Mouse (Mus musculus) heart, adult 2 months (tissue): ENCODE data around the gene Nfkbib. TPM values are rescaled to one million over a fixed set of nuclear protein-coding genes. Genes with fewer than 3 reads are reported as not detected.
A peak's percentile ranks its signal among the peaks of the same experiment; 100 is the strongest.

Experiments used
- DNase-seq, 2 experiments: peaks; one replicate each; pipeline ENCODE4 v3.0.0; 2021
- H3K27ac ChIP-seq: fragments of 200-600 bp; 2 replicates; pipeline ENCODE4 v1.8.1; 2022
- H3K27me3 ChIP-seq: fragments of 200-500 bp; 2 replicates; pipeline ENCODE4 v1.6.1; 2012; ENCODE audit warnings: mild to moderate bottlenecking, low read length, inconsistent platforms, mixed read lengths; ENCODE audit not compliant: control insufficient read depth, insufficient read depth
- H3K36me3 ChIP-seq: fragments of 200-500 bp; 2 replicates; pipeline ENCODE4 v1.6.1; 2012; ENCODE audit warnings: low read length, inconsistent platforms; ENCODE audit not compliant: control insufficient read depth, insufficient read depth
- H3K4me1 ChIP-seq: fragments of 200-500 bp; 2 replicates; pipeline ENCODE4 v1.6.1; 2011; ENCODE audit warnings: low read length; ENCODE audit not compliant: control insufficient read depth, insufficient read depth
- H3K4me3 ChIP-seq: fragments of 200-600 bp; 2 replicates; pipeline ENCODE4 v1.8.1; 2022
- H3K79me2 ChIP-seq: fragments of 200-500 bp; replicated peaks from 2 replicates; pipeline ENCODE4 v1.6.1; 2012; ENCODE audit warnings: mild to moderate bottlenecking, inconsistent platforms, low read length, moderate library complexity, mixed read lengths; ENCODE audit not compliant: control insufficient read depth, insufficient read depth
- H3K9ac ChIP-seq: fragments of 200-500 bp; 2 replicates; pipeline ENCODE4 v1.6.1; 2012; ENCODE audit warnings: low read depth, mild to moderate bottlenecking, control low read depth, inconsistent platforms, low read length, mixed read lengths
- CTCF ChIP-seq: fragments of 200-600 bp; IDR thresholded peaks from 2 replicates; pipeline ENCODE4 v1.8.1; 2022; ENCODE audit warnings: antibody characterized with exemption, mild to moderate bottlenecking, moderate library complexity
- EP300 ChIP-seq: fragments of 200-500 bp; IDR thresholded peaks from 2 replicates; pipeline ENCODE4 v1.6.1; 2011; ENCODE audit warnings: low read depth, low read length, control low read depth; ENCODE audit not compliant: insufficient read depth
- POLR2A ChIP-seq: fragments of 200-500 bp; IDR thresholded peaks from 2 replicates; pipeline ENCODE4 v1.6.1; 2011; ENCODE audit warnings: mild to moderate bottlenecking, low read depth, low read length, control low read depth; ENCODE audit not compliant: insufficient read depth
- WGBS: fragments of 180-500 bp; shearing (Covaris S2); methylation state at CpG from one replicate; pipeline ENCODE4 v1.1.7; 2018; 5-methylcytosine and 5-hydroxymethylcytosine counted together
- intact Hi-C: fragments of 180-260 bp; cut with DNase I; formaldehyde crosslinking; loops from one replicate; pipeline ENCODE4 v1.15.1; 2025
- polyA plus RNA-seq: library from polyadenylated mRNA; depleted of rRNA; stranded (reverse); fragments of >200 nt; gene quantifications from 2 replicates; pipeline ENCODE4 v1.2.3, GENCODE M21; 2012
- total RNA-seq, 2 experiments: library from RNA; stranded (reverse); gene quantifications; 2 replicates each; pipeline ENCODE4 v1.2.3; 2021

Gene Nfkbib
- total and polyA plus RNA-seq, 3 experiments = 25.1 to 31.6 (median 27.8) TPM

- Histone ChIP-seq H3K36me3 (no peaks in the 10 kb centered on the region), H3K27me3 (no peaks in the 10 kb centered on the region), H3K79me2 (no peaks in the 10 kb centered on the region), H3K4me3 (no peak overlapping the region), H3K27ac (no peak overlapping the region), H3K4me1 (no peaks in the 10 kb centered on the region), H3K9ac (no peak overlapping the region)
- TF ChIP-seq CTCF (peak; percentile 97), EP300 (no peak)
- intact Hi-C loops = loop anchor here (10.0 kb wide), 1 partner anchor 122 kb away; no protein-coding TSS in a partner anchor
- peak; percentile 54 to 56 for DNase-seq
- WGBS = 12% methylated on average over 14 of the region's 14 CpGs
These were observed 40.7 kb downstream of the Nfkbib start for GRCm38 (mm10) chr7:28726600-28726999.

- intact Hi-C loops = loop anchor here (2.0 to 10.0 kb wide), 2 partner anchors 120 to 274 kb away; partner anchors contain the start of gene Lrfn1
- DNase-seq = no peak
- no peaks in the 10 kb centered on the region for H3K36me3 ChIP-seq
- H3K27me3 ChIP-seq = no peaks in the 10 kb centered on the region
- no peaks in the 10 kb centered on the region for H3K79me2 ChIP-seq
- 96% methylated on average over 2 of the region's 2 CpGs for WGBS
- no peak overlapping the region for H3K9ac ChIP-seq
- no peak overlapping the region for H3K27ac ChIP-seq
- H3K4me1 ChIP-seq = no peaks in the 10 kb centered on the region
- H3K4me3 ChIP-seq = no peak overlapping the region
- TF ChIP-seq POLR2A (no peak), CTCF (no peak), EP300 (no peak)
These were observed 42.7 kb downstream of the Nfkbib start for GRCm38 (mm10) chr7:28724613-28725012.

- Histone ChIP-seq H3K4me1 (no peaks in the 10 kb centered on the region), H3K4me3 (no peak overlapping the region), H3K9ac (no peak overlapping the region), H3K36me3 (no peaks in the 10 kb centered on the region), H3K79me2 (no peaks in the 10 kb centered on the region), H3K27ac (no peak overlapping the region), H3K27me3 (no peaks in the 10 kb centered on the region)
- DNase-seq = no peak
- no peak for TF ChIP-seq CTCF
- TF ChIP-seq EP300 = no peak
- no peak for TF ChIP-seq POLR2A
- 91% methylated on average over 7 of the region's 7 CpGs for WGBS
- intact Hi-C loops = loop anchor here (10.0 kb wide), 1 partner anchor 117 kb away; no protein-coding TSS in a partner anchor
These were observed 45.2 kb downstream of the Nfkbib start for GRCm38 (mm10) chr7:28722079-28722478.

- Histone ChIP-seq H3K4me3 (no peak overlapping the region), H3K36me3 (no peaks in the 10 kb centered on the region), H3K9ac (no peak overlapping the region), H3K27ac (no peak overlapping the region), H3K27me3 (no peaks in the 10 kb centered on the region), H3K79me2 (no peaks in the 10 kb centered on the region), H3K4me1 (no peaks in the 10 kb centered on the region)
- intact Hi-C loops = loop anchor here (10.0 kb wide), 1 partner anchor 116 kb away; no protein-coding TSS in a partner anchor
- DNase-seq = no peak
- 82% methylated on average over 3 of the region's 3 CpGs for WGBS
- no peak for TF ChIP-seq POLR2A
- TF ChIP-seq EP300 = no peak
- no peak for TF ChIP-seq CTCF
These were observed 46.4 kb downstream of the Nfkbib start for GRCm38 (mm10) chr7:28720753-28721537.

- no peak for TF ChIP-seq EP300
- no peak for TF ChIP-seq CTCF
- TF ChIP-seq POLR2A = no peak
These were observed 47.7 kb downstream of the Nfkbib start for GRCm38 (mm10) chr7:28719650-28720049.

GRCm38 (mm10) chr7:28719159-28719558 is 48.2 kb downstream of the Nfkbib start:
- no peaks in the 10 kb centered on the region for H3K79me2 ChIP-seq
- no peaks in the 10 kb centered on the region for H3K36me3 ChIP-seq
- H3K27me3 ChIP-seq = no peaks in the 10 kb centered on the region
- H3K27ac ChIP-seq = no peak overlapping the region
- no peak overlapping the region for H3K9ac ChIP-seq
- TF ChIP-seq EP300 (no peak), CTCF (no peak), POLR2A (no peak)
- H3K4me3 ChIP-seq = no peak overlapping the region
- WGBS = 45% methylated on average over 4 of the region's 4 CpGs
- intact Hi-C loops = no loop called here
- no peak for DNase-seq
- H3K4me1 ChIP-seq = no peaks in the 10 kb centered on the region

More at GRCm38 (mm10) chr7:28719650-28720049, 47.7 kb downstream of the Nfkbib start:
- DNase-seq = no peak
- WGBS = 75% methylated on average over 2 of the region's 2 CpGs
- intact Hi-C loops = loop anchor here (10.0 kb wide), 1 partner anchor 115 kb away; no protein-coding TSS in a partner anchor
- Histone ChIP-seq H3K36me3 (no peaks in the 10 kb centered on the region), H3K4me3 (no peak overlapping the region), H3K27me3 (no peaks in the 10 kb centered on the region), H3K4me1 (no peaks in the 10 kb centered on the region), H3K27ac (no peak overlapping the region), H3K79me2 (no peaks in the 10 kb centered on the region), H3K9ac (no peak overlapping the region)
